8 mouse cellular contexts compared by ENCODE assay signal in genomic region chr5:144963401-144963800, GRCm38 (mm10). TPM values are rescaled to one million over a fixed set of nuclear protein-coding genes. Genes with fewer than 3 reads are reported as not detected.
DNase-seq lines count a peak whose midpoint lies in the region; ATAC-seq lines count a peak whose summit lies in the region.

No protein-coding gene starts in this region.

- H3K27me3 ChIP-seq in embryonic facial prominence, embryonic 15.5 days = no peaks in the 10 kb centered on the region
- no peaks in the 10 kb centered on the region for H3K27me3 ChIP-seq in hindbrain, embryonic 11.5 days (ENCODE audit: control insufficient read depth, insufficient read depth, low read length)
- H3K27me3 ChIP-seq in limb, embryonic 12.5 days = peaks cover 5% of the 10 kb centered on the region; the same call in 1 of the 2 replicates
- H3K27me3 ChIP-seq in neural tube, embryonic 13.5 days = peaks cover 4% of the 10 kb centered on the region

- H3K4me1 ChIP-seq in embryonic facial prominence, embryonic 15.5 days = peaks cover 41% of the 10 kb centered on the region
- H3K4me1 ChIP-seq in hindbrain, embryonic 11.5 days (replicated peaks; ENCODE audit: control insufficient read depth, insufficient read depth, low read length) = no peaks in the 10 kb centered on the region
- peaks cover 55% of the 10 kb centered on the region for H3K4me1 ChIP-seq in limb, embryonic 12.5 days (replicated peaks)
- H3K4me1 ChIP-seq in neural tube, embryonic 13.5 days (replicated peaks) = peaks cover 57% of the 10 kb centered on the region

- no peaks in the 10 kb centered on the region for H3K9me3 ChIP-seq in embryonic facial prominence, embryonic 15.5 days (replicated peaks)
- H3K9me3 ChIP-seq in hindbrain, embryonic 11.5 days (ENCODE audit: control insufficient read depth, low read length) = no peaks in the 10 kb centered on the region
- H3K9me3 ChIP-seq in limb, embryonic 12.5 days = no peaks in the 10 kb centered on the region
- H3K9me3 ChIP-seq in neural tube, embryonic 13.5 days = no peaks in the 10 kb centered on the region

- DNase-seq in right cerebral cortex, postnatal 10 days (ENCODE audit: low spot score in 2 of 2) = peak; percentile 57 to 65
- DNase-seq in right cerebral cortex, adult 2 months (ENCODE audit: low spot score in 2 of 2) = no peak
- no peak for DNase-seq in hindbrain, embryonic 11.5 days (ENCODE audit: low spot score)
- no peak for DNase-seq in embryo, embryonic 10.5 days (ENCODE audit: low spot score)
- no peak for DNase-seq in layer of hippocampus, adult 8-10 months (ENCODE audit: low spot score in 2 of 2)

- H3K9ac ChIP-seq in embryonic facial prominence, embryonic 15.5 days = 0 out of 2 replicates have a peak overlapping the region, but pooled peaks have one; percentile 23
- H3K9ac ChIP-seq in hindbrain, embryonic 11.5 days (ENCODE audit: low read depth, low read length) = no peak overlapping the region
- H3K9ac ChIP-seq in limb, embryonic 12.5 days (replicated peaks) = peak overlapping the region; percentile 44; the same call in 1 of the 2 replicates
- peak overlapping the region; percentile 57 for H3K9ac ChIP-seq in neural tube, embryonic 13.5 days

- H3K4me3 ChIP-seq in embryonic facial prominence, embryonic 15.5 days (replicated peaks) = peak overlapping the region; percentile 29
- no peak overlapping the region for H3K4me3 ChIP-seq in hindbrain, embryonic 11.5 days (ENCODE audit: low read depth, low read length)
- peak overlapping the region; percentile 94 for H3K4me3 ChIP-seq in limb, embryonic 12.5 days (replicated peaks)
- peak overlapping the region; percentile 91 for H3K4me3 ChIP-seq in neural tube, embryonic 13.5 days

- peak overlapping the region; percentile 84 for H3K27ac ChIP-seq in embryonic facial prominence, embryonic 15.5 days (replicated peaks)
- H3K27ac ChIP-seq in hindbrain, embryonic 11.5 days (ENCODE audit: low read depth, low read length) = no peak overlapping the region
- peak overlapping the region; percentile 96 for H3K27ac ChIP-seq in limb, embryonic 12.5 days
- H3K27ac ChIP-seq in neural tube, embryonic 13.5 days (replicated peaks) = peak overlapping the region; percentile 69

- H3K4me2 ChIP-seq in embryonic facial prominence, embryonic 15.5 days (replicated peaks) = peak overlapping the region; percentile 58
- H3K4me2 ChIP-seq in hindbrain, embryonic 11.5 days (replicated peaks; ENCODE audit: low read depth, low read length) = 0 out of 2 replicates have a peak overlapping the region, but pooled peaks have one; percentile 23
- peak overlapping the region; percentile 61 for H3K4me2 ChIP-seq in limb, embryonic 12.5 days
- H3K4me2 ChIP-seq in neural tube, embryonic 13.5 days = peak overlapping the region; percentile 66

- 29% methylated on average over 3 of the region's 3 CpGs for WGBS in embryonic facial prominence, embryonic 15.5 days
- 61% methylated on average over 3 of the region's 3 CpGs for WGBS in hindbrain, embryonic 11.5 days
- 39% methylated on average over 3 of the region's 3 CpGs for WGBS in limb, embryonic 12.5 days
- 52% methylated on average over 3 of the region's 3 CpGs for WGBS in neural tube, embryonic 13.5 days

- H3K36me3 ChIP-seq in embryonic facial prominence, embryonic 15.5 days = no peaks in the 10 kb centered on the region
- no peaks in the 10 kb centered on the region for H3K36me3 ChIP-seq in hindbrain, embryonic 11.5 days (ENCODE audit: control insufficient read depth, insufficient read depth, low read length)
- H3K36me3 ChIP-seq in limb, embryonic 12.5 days = no peaks in the 10 kb centered on the region
- H3K36me3 ChIP-seq in neural tube, embryonic 13.5 days = no peaks in the 10 kb centered on the region

- ATAC-seq in embryonic facial prominence, embryonic 15.5 days (ENCODE audit: insufficient number of reproducible peaks, low FRiP score, low TSS enrichment, low read depth) = no peak
- ATAC-seq in hindbrain, embryonic 11.5 days (ENCODE audit: low FRiP score) = no peak
- ATAC-seq in limb, embryonic 12.5 days (ENCODE audit: insufficient number of reproducible peaks, insufficient read depth, low FRiP score, low TSS enrichment, low read depth) = no peak
- no peak for ATAC-seq in neural tube, embryonic 13.5 days (ENCODE audit: low read depth)

RNA-seq across cellular contexts. Expression of gene Smurf1, which starts 2.2 kb away (rescaled TPM):
- 18.5 and 19.3 TPM in 2 replicates for polyA plus RNA-seq in embryonic facial prominence, embryonic 15.5 days (2015; fragmentation: Nextera tagmentation; extraction: Ambion mirVana)
- polyA plus RNA-seq in hindbrain, embryonic 11.5 days (2014; fragmentation: Nextera tagmentation; extraction: Ambion mirVana) = 16.6 and 18.1 TPM in 2 replicates
- 23.3 and 25.5 TPM in 2 replicates for polyA plus RNA-seq in limb, embryonic 12.5 days (2016; fragmentation: Nextera tagmentation; extraction: Ambion mirVana)
- 25.3 and 25.8 TPM in 2 replicates for polyA plus RNA-seq in neural tube, embryonic 13.5 days (2015; fragmentation: Nextera tagmentation; extraction: Ambion mirVana)
- 10 to 100 TPM; 29.7 to 35.4 (median 31.0) TPM for total RNA-seq in layer of hippocampus, adult 8-10 months (2022)

Comparison
In these comparisons a context has a peak if more than half of its experiments do, and no peak if none do; other contexts are left out.
1. DNase-seq: peak in right cerebral cortex, postnatal 10 days (2 of 2); none in right cerebral cortex, adult 2 months (0 of 2), hindbrain, embryonic 11.5 days (single experiment), embryo, embryonic 10.5 days (single experiment) and layer of hippocampus, adult 8-10 months (0 of 2).
2. Peak in every context shown above with its lines, with median percentiles within 50 percentile points of each other: H3K4me2 ChIP-seq.